Mouse (Mus musculus): ENCODE measurements around the gene Rasgrf2.

Gene Rasgrf2

DNA sequence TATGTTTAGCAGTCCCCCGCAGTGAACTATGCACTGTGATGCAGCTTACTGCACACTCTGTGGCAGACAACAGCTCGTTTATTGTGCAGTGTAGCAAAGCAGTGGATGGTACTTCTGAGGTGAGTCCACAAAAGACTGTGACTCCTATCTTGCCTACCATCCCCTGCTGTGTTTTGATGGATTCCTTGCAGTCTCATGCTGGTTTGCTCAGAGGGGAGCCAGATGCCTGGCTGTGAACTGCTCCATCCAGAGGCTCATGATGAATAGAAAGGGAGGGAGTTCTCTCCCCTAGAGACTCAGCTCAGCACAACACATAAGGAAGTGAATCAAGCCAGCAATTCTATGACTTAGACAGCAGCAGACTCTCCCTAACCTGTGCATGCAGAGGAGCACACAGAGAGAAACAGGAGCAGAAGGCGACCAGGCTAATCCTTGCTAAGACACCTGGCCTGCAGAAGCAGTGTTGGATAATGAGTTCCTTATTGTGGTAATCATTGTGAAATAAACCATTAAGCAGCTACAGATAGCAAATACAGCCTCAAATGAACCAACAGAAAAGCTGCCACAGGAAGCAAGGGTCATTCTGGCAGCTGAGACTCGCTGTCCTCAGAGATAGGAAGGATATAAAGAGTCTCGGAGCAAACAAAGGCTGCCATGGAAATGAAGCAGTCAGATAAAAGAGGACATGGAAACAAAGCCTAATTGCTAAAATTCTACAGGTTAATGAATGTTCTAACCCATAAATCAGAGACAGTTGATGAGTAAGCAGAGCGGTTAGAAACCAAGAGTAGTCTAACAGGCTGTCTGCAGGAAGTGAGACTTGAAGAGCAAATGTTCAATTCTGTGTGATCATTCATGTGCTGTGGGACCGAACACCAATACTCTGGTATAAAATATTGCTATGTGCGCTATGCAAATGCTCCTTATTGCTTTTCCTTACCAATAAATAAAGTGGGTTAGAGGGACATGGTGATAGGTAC is 89.6 kb downstream of the Rasgrf2 start:
- DNase-seq = no peak

GRCm38 (mm10) chr13:92030364-92031057 is 100.9 kb downstream of the Rasgrf2 start:
- no peak for DNase-seq

GRCm38 (mm10) chr13:92029666-92030065 is 101.8 kb downstream of the Rasgrf2 start:
- no peak for DNase-seq

DNA sequence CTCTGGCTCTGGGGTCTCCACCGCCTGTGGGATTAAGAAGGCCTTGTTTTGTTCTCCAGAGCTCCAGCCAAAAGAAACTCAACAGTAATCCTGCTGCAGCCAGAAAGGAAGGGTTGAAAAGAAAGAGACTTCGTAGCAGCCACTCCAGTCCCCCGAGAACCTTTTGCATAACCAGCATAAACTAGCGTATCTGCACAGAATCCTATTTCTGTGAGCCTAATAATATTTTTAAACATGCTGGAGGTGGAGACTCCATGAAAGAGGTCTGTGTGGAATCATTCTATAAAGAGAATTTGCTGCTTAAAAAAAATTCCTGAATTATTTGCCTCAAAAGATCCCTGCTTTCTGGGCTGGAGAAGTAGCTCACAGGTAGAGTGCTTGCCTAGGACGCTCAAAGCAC is 103.5 kb downstream of the Rasgrf2 start:
- DNase-seq = no peak

- DNase-seq = no peak
Measured at GRCm38 (mm10) chr13:92026651-92027050, 104.8 kb downstream of the Rasgrf2 start.

DNA sequence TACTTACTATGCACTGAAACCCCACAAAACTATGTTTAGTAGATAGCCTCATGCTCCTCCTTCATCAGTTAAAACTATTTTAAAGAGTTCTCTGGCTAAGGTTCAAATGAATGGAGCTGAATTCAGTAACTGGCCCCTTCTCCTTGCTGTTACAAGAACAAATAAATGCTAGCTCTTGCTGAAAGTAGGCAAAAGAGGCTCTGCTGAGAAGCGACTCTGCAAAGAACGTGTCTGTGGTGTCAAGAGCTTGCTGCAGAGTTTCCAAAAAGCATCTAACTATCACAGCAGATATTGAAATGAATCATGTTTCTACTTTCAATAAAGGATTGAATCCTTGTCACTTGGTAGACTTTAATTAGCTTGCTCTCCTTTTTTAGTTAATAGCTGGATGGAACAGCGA is 106.3 kb downstream of the Rasgrf2 start:
- no peak for DNase-seq

GRCm38 (mm10) chr13:92022202-92022601 is 109.3 kb downstream of the Rasgrf2 start:
- DNase-seq = no peak

DNA sequence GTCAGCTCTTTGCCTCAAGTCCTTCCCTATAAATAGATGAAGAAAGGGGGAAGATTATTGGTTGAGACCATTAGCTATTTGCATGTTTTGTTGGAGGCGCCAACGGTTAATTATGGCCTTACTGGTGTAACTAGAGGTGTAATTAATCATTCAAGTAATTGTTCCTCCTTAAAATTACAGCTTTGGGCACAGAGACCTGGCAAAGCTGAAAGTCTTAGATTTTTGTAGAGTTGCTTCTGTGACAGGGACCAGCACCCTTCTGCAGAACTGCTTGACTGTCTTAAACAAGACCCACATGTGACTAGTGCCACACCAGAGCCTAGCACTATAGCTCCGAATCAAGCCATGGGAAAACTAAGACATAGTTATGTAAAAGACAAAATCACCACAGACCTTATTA is 134.5 kb downstream of the Rasgrf2 start:
- DNase-seq = no peak

DNA sequence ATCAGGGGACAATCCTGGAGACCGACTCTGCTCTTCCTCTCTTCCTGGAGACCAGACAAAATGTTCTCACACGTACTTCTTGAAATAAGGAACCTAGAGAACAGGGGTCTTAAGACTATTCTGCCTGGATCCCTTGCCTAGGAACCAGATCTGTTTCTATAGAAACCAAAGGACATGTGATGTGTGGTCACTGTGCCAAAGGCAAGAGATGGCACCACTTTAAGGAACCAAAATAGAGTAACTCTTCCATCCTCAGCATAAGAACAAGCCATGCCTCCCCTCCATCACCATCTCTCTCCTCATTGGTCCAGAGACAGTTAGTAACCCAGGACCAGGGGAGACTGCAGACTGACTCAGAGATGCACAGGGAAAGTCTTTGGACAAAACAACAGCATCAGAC is 140.0 kb downstream of the Rasgrf2 start:
- DNase-seq = no peak

DNA sequence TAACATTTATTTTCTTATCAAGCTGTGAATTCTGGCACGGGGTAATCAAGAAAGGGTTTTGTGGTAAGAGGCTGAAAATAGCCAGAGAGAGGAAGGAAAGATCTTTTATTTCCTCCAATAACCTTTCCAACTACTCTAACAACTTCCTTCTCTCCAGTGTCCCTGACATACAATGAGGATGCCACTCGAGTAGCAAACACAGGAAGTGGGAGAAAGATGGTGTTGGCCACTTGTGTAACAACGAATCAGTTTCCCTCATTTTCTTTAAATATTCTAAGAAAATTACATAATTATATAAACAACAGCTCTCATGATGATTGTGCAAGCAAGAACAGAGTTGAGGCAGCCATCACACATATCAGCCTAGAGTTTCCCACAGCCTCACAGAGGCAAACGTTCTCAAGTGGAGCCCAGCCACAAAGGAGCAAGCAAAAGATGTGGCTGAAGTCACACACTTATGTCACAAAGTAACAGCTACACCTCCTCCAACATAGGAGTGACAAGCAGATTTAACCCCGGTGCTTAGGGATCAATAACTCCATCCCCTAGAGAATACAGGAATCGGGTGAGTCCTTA is 140.7 kb downstream of the Rasgrf2 start:
- DNase-seq = no peak

DNA sequence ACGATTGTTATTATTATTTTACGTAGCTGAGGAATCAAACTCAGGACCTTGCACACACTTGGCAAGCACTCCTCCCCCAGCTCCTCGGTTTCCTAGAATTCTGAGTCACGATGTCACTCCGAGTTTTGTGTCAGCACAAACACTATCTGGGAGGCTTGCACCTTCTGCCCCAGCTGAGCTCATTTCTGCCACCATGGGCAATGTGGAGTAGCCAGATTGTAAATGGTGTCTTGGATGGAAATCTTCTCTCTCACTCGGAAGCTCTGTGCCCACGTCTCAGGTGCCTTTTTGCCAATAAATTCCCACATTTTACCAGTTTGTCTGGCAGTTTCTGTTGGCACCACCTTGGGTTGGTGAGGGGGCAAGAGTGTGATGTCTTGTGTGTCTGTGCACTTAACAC is 143.1 kb downstream of the Rasgrf2 start:
- DNase-seq = no peak

DNA sequence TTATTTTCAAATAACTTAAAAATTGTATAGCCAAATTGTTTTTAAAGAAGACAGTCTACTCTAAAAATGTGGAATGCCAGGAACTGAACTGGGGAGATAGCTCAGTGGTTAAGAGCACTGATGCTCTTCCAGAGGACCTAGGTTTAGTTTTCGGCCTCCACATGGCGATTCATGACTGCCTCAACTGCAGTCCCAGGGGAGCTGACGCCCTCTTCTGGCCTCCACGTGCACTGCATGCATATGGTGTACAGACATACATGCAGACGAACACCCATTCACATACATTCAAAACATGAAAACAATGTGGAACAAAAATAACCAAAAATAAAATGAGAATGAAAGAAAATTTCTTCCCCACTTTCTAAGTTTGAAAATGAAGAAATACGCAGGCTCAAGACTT is 144.5 kb downstream of the Rasgrf2 start:
- DNase-seq = no peak

DNA sequence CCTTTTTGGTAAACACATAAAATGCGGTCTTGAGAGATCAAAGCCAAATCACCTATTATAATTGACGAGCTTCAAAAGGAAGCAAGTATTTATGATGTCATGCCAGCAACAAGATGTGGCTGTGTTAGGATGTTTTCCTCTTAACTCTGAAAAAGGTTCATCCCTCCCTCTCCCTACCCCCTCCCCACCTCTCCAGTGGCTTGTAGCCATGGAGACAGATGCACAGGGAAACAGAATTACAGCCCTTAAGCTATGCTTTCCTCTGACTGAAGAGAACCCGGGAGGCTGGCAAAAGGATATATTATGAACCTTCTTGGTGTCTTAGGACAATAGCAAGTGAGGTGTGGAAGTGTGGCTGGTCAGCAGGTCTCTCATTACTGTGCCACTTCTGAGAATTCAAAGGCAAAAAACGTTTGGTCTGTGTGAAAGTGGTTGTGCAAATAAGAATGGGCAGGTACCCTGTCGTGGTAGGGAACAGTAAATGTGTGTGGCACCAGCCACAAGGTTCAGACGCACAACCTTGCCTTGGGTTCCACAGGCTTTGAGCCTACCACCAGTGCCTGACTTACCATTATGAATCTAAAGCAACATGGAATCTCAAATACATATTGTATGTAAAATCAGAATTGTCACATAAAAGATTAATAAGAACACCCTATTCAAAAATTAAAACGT is 145.4 kb downstream of the Rasgrf2 start:
- no peak for DNase-seq

GRCm38 (mm10) chr13:91985019-91985418 is 146.4 kb downstream of the Rasgrf2 start:
- no peak for DNase-seq

- DNase-seq = no peak
Measured at GRCm38 (mm10) chr13:91982080-91982479, 149.4 kb downstream of the Rasgrf2 start.

- DNase-seq = no peak
Measured at GRCm38 (mm10) chr13:91981414-91981813, 150.0 kb downstream of the Rasgrf2 start.

DNA sequence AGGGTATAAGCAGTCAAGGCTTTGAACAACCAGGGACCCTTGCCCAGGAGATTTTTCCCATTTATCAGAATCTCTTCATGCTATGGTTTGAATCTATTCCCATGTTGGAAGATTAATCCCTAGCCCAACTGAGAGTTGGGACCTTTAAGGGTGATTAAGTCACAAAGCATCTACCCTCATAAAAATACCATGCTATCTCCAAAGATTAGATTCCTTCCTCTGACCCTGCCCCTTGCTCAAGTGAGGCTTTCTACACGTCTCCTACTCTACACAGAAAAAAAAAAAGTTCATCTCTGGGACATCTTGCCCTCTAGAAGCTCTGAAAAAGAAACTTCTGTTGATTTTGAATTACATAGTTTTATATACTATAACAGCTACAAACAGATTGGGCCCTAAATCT is 154.5 kb downstream of the Rasgrf2 start:
- DNase-seq = no peak

GRCm38 (mm10) chr13:91976541-91976940 is 154.9 kb downstream of the Rasgrf2 start:
- no peak for DNase-seq

GRCm38 (mm10) chr13:91974154-91974553 is 157.3 kb downstream of the Rasgrf2 start:
- no peak for DNase-seq

GRCm38 (mm10) chr13:91971246-91971645 is 160.2 kb downstream of the Rasgrf2 start:
- DNase-seq = no peak

- DNase-seq = no peak
Measured at GRCm38 (mm10) chr13:91956474-91956873, 175.0 kb downstream of the Rasgrf2 start.

- no peak for DNase-seq
Measured at GRCm38 (mm10) chr13:91955646-91956045, 175.8 kb downstream of the Rasgrf2 start.

GRCm38 (mm10) chr13:91955175-91955574 is 176.3 kb downstream of the Rasgrf2 start:
- no peak for DNase-seq
